Mouse (Mus musculus) limb, embryonic 11.5 days (tissue): ENCODE measurements around the gene Uxs1. TPM values are rescaled to one million over a fixed set of nuclear protein-coding genes. Genes with fewer than 3 reads are reported as not detected.

ENCODE experiments used
- ATAC-seq: fragments of 200-750 bp; cut with Nextera tagmentation; 2 replicates; pipeline ENCODE4 v1.8.0; 2017; ENCODE audit warnings: low read depth; ENCODE audit not compliant: insufficient number of reproducible peaks, low FRiP score, low TSS enrichment
- DNase-seq: peaks from one replicate; pipeline ENCODE4 v3.0.0-alpha.2; 2015; ENCODE audit warnings: low spot score
- H3K27ac ChIP-seq: fragments of 300-500 bp; sonication (generic); replicated peaks from 2 replicates; pipeline ENCODE4 v1.5.1; 2014; ENCODE audit warnings: low read depth, mild to moderate bottlenecking, low read length
- H3K27me3 ChIP-seq: fragments of 300-500 bp; sonication (generic); 2 replicates; pipeline ENCODE4 v1.6.1; 2014; ENCODE audit warnings: mild to moderate bottlenecking, low read length, mixed read lengths; ENCODE audit not compliant: control insufficient read depth, insufficient read depth
- H3K36me3 ChIP-seq: fragments of 300-500 bp; sonication (generic); 2 replicates; pipeline ENCODE4 v1.6.1; 2014; ENCODE audit warnings: mild to moderate bottlenecking, low read length, moderate library complexity, mixed read lengths; ENCODE audit not compliant: control insufficient read depth, insufficient read depth
- H3K4me1 ChIP-seq: fragments of 300-500 bp; sonication (generic); 2 replicates; pipeline ENCODE4 v1.6.1; 2014; ENCODE audit warnings: low read length, mixed read lengths; ENCODE audit not compliant: control insufficient read depth, insufficient read depth
- H3K4me2 ChIP-seq: fragments of 300-500 bp; sonication (generic); 2 replicates; pipeline ENCODE4 v1.6.1; 2014; ENCODE audit warnings: low read depth, mild to moderate bottlenecking, moderate library complexity; ENCODE audit not compliant: severe bottlenecking
- H3K4me3 ChIP-seq: fragments of 300-500 bp; sonication (generic); 2 replicates; pipeline ENCODE4 v1.5.1; 2014; ENCODE audit warnings: low read depth, low read length
- H3K9ac ChIP-seq: fragments of 300-500 bp; sonication (generic); 2 replicates; pipeline ENCODE4 v1.6.1; 2014; ENCODE audit warnings: mild to moderate bottlenecking, low read length
- H3K9me3 ChIP-seq: fragments of 300-500 bp; sonication (generic); 2 replicates; pipeline ENCODE4 v1.6.1; 2016; ENCODE audit warnings: low read length; ENCODE audit not compliant: control insufficient read depth
- WGBS: fragments of 180-500 bp; shearing (Covaris S2); extraction: QIAGEN DNeasy Blood & Tissue Kit; methylation state at CpG from one replicate; pipeline ENCODE4 v1.1.7; 2014; 5-methylcytosine and 5-hydroxymethylcytosine counted together
- polyA plus RNA-seq: library from polyadenylated mRNA; unstranded; fragments of >200 nt; fragmentation: Nextera tagmentation; extraction: Ambion mirVana; gene quantifications from 2 replicates; pipeline ENCODE4 v1.2.1, GENCODE M21; 2014

The Uxs1 gene
- polyA plus RNA-seq, 1 experiment from 2014 or later: 24.5 TPM

- 94% methylated on average over 2 of the region's 2 CpGs for WGBS
- Histone ChIP-seq H3K4me2 (no peak overlapping the region), H3K36me3 (no peaks in the 10 kb centered on the region), H3K27ac (no peak overlapping the region), H3K27me3 (no peaks in the 10 kb centered on the region), H3K4me1 (no peaks in the 10 kb centered on the region), H3K9ac (no peak overlapping the region), H3K4me3 (no peak overlapping the region), H3K9me3 (no peaks in the 10 kb centered on the region)
- ATAC-seq: no peak
- DNase-seq: no peak
These were observed 15.8 kb upstream of the Uxs1 start for GRCm38 (mm10) chr1:43843398-43843797.

- Histone ChIP-seq H3K4me1 (no peaks in the 10 kb centered on the region), H3K36me3 (no peaks in the 10 kb centered on the region), H3K9me3 (no peaks in the 10 kb centered on the region), H3K27ac (no peak overlapping the region), H3K9ac (no peak overlapping the region), H3K27me3 (no peaks in the 10 kb centered on the region), H3K4me2 (no peak overlapping the region), H3K4me3 (no peak overlapping the region)
- ATAC-seq: no peak
- WGBS: 85% methylated on average over 1 of the region's 1 CpGs
- DNase-seq: no peak
These were observed 9.6 kb upstream of the Uxs1 start for GRCm38 (mm10) chr1:43837236-43837635.

GRCm38 (mm10) chr1:43830096-43830495 is 2.5 kb upstream of the Uxs1 start:
- H3K4me3 ChIP-seq: no peak overlapping the region
- ATAC-seq (no peak), DNase-seq (no peak)
- H3K36me3 ChIP-seq: no peaks in the 10 kb centered on the region
- peaks cover 5% of the 10 kb centered on the region; the same call in 1 of the 2 replicates for H3K4me1 ChIP-seq
- H3K9ac ChIP-seq: no peak overlapping the region
- no peak overlapping the region for H3K4me2 ChIP-seq
- WGBS: 56% methylated on average over 1 of the region's 1 CpGs
- H3K27me3 ChIP-seq: no peaks in the 10 kb centered on the region
- H3K9me3 ChIP-seq: no peaks in the 10 kb centered on the region
- H3K27ac ChIP-seq: no peak overlapping the region

- H3K9ac ChIP-seq: peak overlapping the region; percentile 83
- no peaks in the 10 kb centered on the region for H3K9me3 ChIP-seq
- ATAC-seq: peak; percentile 77
- peak overlapping the region; percentile 80 for H3K4me3 ChIP-seq
- peaks cover 5% of the 10 kb centered on the region; the same call in 1 of the 2 replicates for H3K4me1 ChIP-seq
- under 1% methylated on average over 68 of the region's 68 CpGs for WGBS
- no peaks in the 10 kb centered on the region for H3K27me3 ChIP-seq
- DNase-seq: no peak
- H3K27ac ChIP-seq: peak overlapping the region; percentile 89
- no peaks in the 10 kb centered on the region for H3K36me3 ChIP-seq
- H3K4me2 ChIP-seq: peak overlapping the region; percentile 77
These were observed 418 bp downstream of the Uxs1 start for GRCm38 (mm10) chr1:43827002-43827762.

GRCm38 (mm10) chr1:43826628-43827001 is 985 bp downstream of the Uxs1 start:
- H3K4me2 ChIP-seq: peak overlapping the region; percentile 77
- no peak overlapping the region for H3K27ac ChIP-seq
- peak overlapping the region; percentile 80 for H3K4me3 ChIP-seq
- ATAC-seq (no peak), DNase-seq (no peak)
- WGBS: 0% methylated on average over 3 of the region's 3 CpGs
- peak overlapping the region; percentile 83 for H3K9ac ChIP-seq
- H3K36me3 ChIP-seq: no peaks in the 10 kb centered on the region
- peaks cover 5% of the 10 kb centered on the region; the same call in 1 of the 2 replicates for H3K4me1 ChIP-seq
- H3K27me3 ChIP-seq: no peaks in the 10 kb centered on the region
- H3K9me3 ChIP-seq: no peaks in the 10 kb centered on the region

- no peak overlapping the region for H3K4me2 ChIP-seq
- H3K4me3 ChIP-seq: no peak overlapping the region
- peaks cover 8% of the 10 kb centered on the region; the same call in 1 of the 2 replicates for H3K4me1 ChIP-seq
- no peak overlapping the region for H3K9ac ChIP-seq
- no peak for ATAC-seq
- no peaks in the 10 kb centered on the region for H3K27me3 ChIP-seq
- no peaks in the 10 kb centered on the region for H3K36me3 ChIP-seq
- WGBS: 91% methylated on average over 1 of the region's 1 CpGs
- no peaks in the 10 kb centered on the region for H3K9me3 ChIP-seq
- H3K27ac ChIP-seq: no peak overlapping the region
- DNase-seq: no peak
These were observed 4.2 kb downstream of the Uxs1 start for GRCm38 (mm10) chr1:43823406-43823805.

GRCm38 (mm10) chr1:43822586-43822985 is 5.0 kb downstream of the Uxs1 start:
- Histone ChIP-seq H3K27me3 (no peaks in the 10 kb centered on the region), H3K36me3 (no peaks in the 10 kb centered on the region), H3K9ac (no peak overlapping the region), H3K9me3 (no peaks in the 10 kb centered on the region), H3K4me1 (peaks cover 8% of the 10 kb centered on the region; the same call in 1 of the 2 replicates), H3K27ac (no peak overlapping the region), H3K4me2 (no peak overlapping the region), H3K4me3 (no peak overlapping the region)
- no peak for DNase-seq
- 92% methylated on average over 5 of the region's 5 CpGs for WGBS
- no peak for ATAC-seq

DNA sequence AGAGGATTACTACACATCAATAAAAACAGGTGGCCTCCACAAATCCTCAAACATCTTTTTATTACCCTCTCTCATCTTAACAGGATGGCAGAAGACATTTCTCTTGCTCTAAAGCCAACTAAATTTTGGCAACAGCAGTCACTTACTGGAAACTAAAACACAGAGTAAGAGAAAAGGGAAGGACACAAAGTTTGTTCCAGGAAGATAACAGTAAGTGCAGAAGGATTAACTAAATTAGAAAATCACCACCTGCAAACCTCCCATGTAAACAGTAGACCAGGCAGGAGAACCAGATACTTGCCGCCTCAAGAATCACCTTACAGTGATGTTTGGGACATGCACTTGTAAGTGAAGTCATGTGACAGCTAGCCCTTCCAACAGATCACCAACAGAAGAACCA is 5.8 kb downstream of the Uxs1 start:
- Histone ChIP-seq H3K4me2 (no peak overlapping the region), H3K27me3 (no peaks in the 10 kb centered on the region), H3K9me3 (no peaks in the 10 kb centered on the region), H3K36me3 (no peaks in the 10 kb centered on the region), H3K9ac (no peak overlapping the region), H3K4me3 (no peak overlapping the region), H3K27ac (no peak overlapping the region), H3K4me1 (peaks cover 8% of the 10 kb centered on the region; the same call in 1 of the 2 replicates)
- DNase-seq (no peak), ATAC-seq (no peak)
- WGBS: 78% methylated on average over 1 of the region's 1 CpGs
